Mouse (Mus musculus) MEL (cell line): ENCODE measurements around the gene Tmtc4. TPM values are rescaled to one million over a fixed set of nuclear protein-coding genes. Genes with fewer than 3 reads are reported as not detected.

Experiments used
- DNase-seq: peaks from one replicate; pipeline ENCODE4 v3.0.0; 2011; ENCODE audit warnings: low read depth, low spot score
- H3K27ac ChIP-seq: 2 replicates; pipeline ENCODE4 v1.5.1; 2012; ENCODE audit warnings: low read depth, mild to moderate bottlenecking, control low read depth, low read length, moderate library complexity; ENCODE audit not compliant: control insufficient read depth
- H3K27me3 ChIP-seq, 2 experiments: fragments of 150-350 bp in 1 of 2; sonication (generic) in 1 of 2; 2 replicates each; pipeline ENCODE4 v1.6.1; 2012; ENCODE audit warnings: low read length in 2 of 2, mild to moderate bottlenecking in 2 of 2, improper control_type of control experiment in 1 of 2, moderate library complexity in 1 of 2; ENCODE audit not compliant: insufficient read depth in 2 of 2, control insufficient read depth in 1 of 2
- H3K36me3 ChIP-seq, 2 experiments: 2 replicates each; pipeline ENCODE4 v1.6.1; 2012 to 2014; ENCODE audit warnings: low read length in 2 of 2, improper control_type of control experiment in 1 of 2, inconsistent platforms in 1 of 2, mild to moderate bottlenecking in 1 of 2; ENCODE audit not compliant: insufficient read depth in 2 of 2, control insufficient read depth in 1 of 2
- H3K4me1 ChIP-seq, 2 experiments: fragments of 150-350 bp in 1 of 2; sonication (generic) in 1 of 2; 2 replicates each; pipeline ENCODE4 v1.6.1; 2012; ENCODE audit warnings: low read length in 2 of 2, improper control_type of control experiment in 1 of 2, mild to moderate bottlenecking in 1 of 2; ENCODE audit not compliant: insufficient read depth in 2 of 2, control insufficient read depth in 1 of 2
- H3K4me3 ChIP-seq, 2 experiments: fragments of 150-350 bp in 1 of 2; sonication (generic) in 1 of 2; 2 replicates each; pipeline ENCODE4 v1.5.1; 2012; ENCODE audit warnings: low read depth in 2 of 2, low read length in 2 of 2, mild to moderate bottlenecking in 2 of 2, moderate library complexity in 2 of 2, control low read depth in 1 of 2, improper control_type of control experiment in 1 of 2; ENCODE audit not compliant: control insufficient read depth in 1 of 2, insufficient read depth in 1 of 2
- H3K79me2 ChIP-seq: 2 replicates; pipeline ENCODE4 v1.6.1; 2012; ENCODE audit warnings: mild to moderate bottlenecking, low read length, moderate library complexity; ENCODE audit not compliant: control insufficient read depth, poor library complexity, insufficient read depth
- H3K9ac ChIP-seq: 2 replicates; pipeline ENCODE4 v1.6.1; 2012; ENCODE audit warnings: low read depth, mild to moderate bottlenecking, control low read depth, low read length, moderate library complexity; ENCODE audit not compliant: control insufficient read depth, poor library complexity, severe bottlenecking
- H3K9me3 ChIP-seq: fragments of 150-350 bp; sonication (generic); replicated peaks from 2 replicates; pipeline ENCODE4 v1.6.1; 2012; ENCODE audit warnings: mild to moderate bottlenecking, low read length, improper control_type of control experiment, moderate library complexity; ENCODE audit not compliant: insufficient read depth
- BHLHE40 ChIP-seq: IDR thresholded peaks from 2 replicates; pipeline ENCODE4 v1.6.1; 2012; ENCODE audit warnings: low read depth, mild to moderate bottlenecking, inconsistent platforms, low read length, improper control_type of control experiment, borderline replicate concordance
- CHD1 ChIP-seq: IDR thresholded peaks from 2 replicates; pipeline ENCODE4 v1.6.1; 2012; ENCODE audit warnings: low read depth, mild to moderate bottlenecking, inconsistent platforms, low read length, improper control_type of control experiment
- CTCF ChIP-seq, 3 experiments: IDR thresholded peaks in 2 of 3; conservative IDR thresholded peaks in 1 of 3; 2 replicates each; pipeline ENCODE4 v1.5.1; 2011 to 2012; ENCODE audit warnings: low read length in 3 of 3, low read depth in 2 of 3, mild to moderate bottlenecking in 2 of 3, improper control_type of control experiment in 1 of 3, inconsistent platforms in 1 of 3, mixed read lengths in 1 of 3, moderate library complexity in 1 of 3; ENCODE audit not compliant: control insufficient read depth in 1 of 3, insufficient read depth in 1 of 3, poor library complexity in 1 of 3, severe bottlenecking in 1 of 3
- E2F4 ChIP-seq: IDR thresholded peaks from 2 replicates; pipeline ENCODE4 v1.6.1; 2011; ENCODE audit warnings: low read depth, low read length, improper control_type of control experiment, borderline replicate concordance
- ELF1 ChIP-seq: IDR thresholded peaks from 2 replicates; pipeline ENCODE4 v1.6.1; 2014; ENCODE audit warnings: low read depth, mild to moderate bottlenecking, inconsistent platforms, low read length, improper control_type of control experiment, moderate library complexity
- JUND ChIP-seq: IDR thresholded peaks from 2 replicates; pipeline ENCODE4 v1.6.1; 2011; ENCODE audit warnings: low read depth, mild to moderate bottlenecking, improper control_type of control experiment, low read length
- MAZ ChIP-seq: IDR thresholded peaks from 2 replicates; pipeline ENCODE4 v1.6.1; 2012; ENCODE audit warnings: low read depth, mild to moderate bottlenecking, inconsistent platforms, low read length, improper control_type of control experiment
- MXI1 ChIP-seq: IDR thresholded peaks from 2 replicates; pipeline ENCODE4 v1.6.1; 2011; ENCODE audit warnings: mild to moderate bottlenecking, low read depth, low read length, improper control_type of control experiment
- MYB ChIP-seq: IDR thresholded peaks from 2 replicates; pipeline ENCODE4 v1.6.1; 2011; ENCODE audit warnings: mild to moderate bottlenecking, low read depth, low read length, improper control_type of control experiment
- NRF1 ChIP-seq: IDR thresholded peaks from 2 replicates; pipeline ENCODE4 v1.6.1; 2014; ENCODE audit warnings: low read depth, mild to moderate bottlenecking, inconsistent platforms, low read length, improper control_type of control experiment, moderate library complexity; ENCODE audit not compliant: poor library complexity, insufficient read depth, severe bottlenecking
- POLR2A ChIP-seq, 2 experiments: IDR thresholded peaks; 2 replicates each; pipeline ENCODE4 v1.6.1; 2011 to 2012; ENCODE audit warnings: low read length in 2 of 2, mild to moderate bottlenecking in 2 of 2, control low read depth in 1 of 2, improper control_type of control experiment in 1 of 2, low read depth in 1 of 2, moderate library complexity in 1 of 2; ENCODE audit not compliant: control insufficient read depth in 1 of 2, insufficient read depth in 1 of 2, poor library complexity in 1 of 2
- POLR2AphosphoS2 ChIP-seq: IDR thresholded peaks from 2 replicates; pipeline ENCODE4 v1.6.1; 2011; ENCODE audit warnings: low read length, improper control_type of control experiment
- POLR2AphosphoS5 ChIP-seq: IDR thresholded peaks from 2 replicates; pipeline ENCODE4 v1.6.1; 2012; ENCODE audit warnings: low read depth, borderline replicate concordance, mild to moderate bottlenecking, inconsistent platforms, low read length, moderate library complexity, mixed read lengths
- RAD21 ChIP-seq: IDR thresholded peaks from 2 replicates; pipeline ENCODE4 v1.6.1; 2011; ENCODE audit warnings: mild to moderate bottlenecking, low read depth, low read length, improper control_type of control experiment
- RCOR1 ChIP-seq: IDR thresholded peaks from 2 replicates; pipeline ENCODE4 v1.6.1; 2012; ENCODE audit warnings: low read depth, mild to moderate bottlenecking, inconsistent platforms, low read length, improper control_type of control experiment
- ZKSCAN1 ChIP-seq: IDR thresholded peaks from 2 replicates; pipeline ENCODE4 v1.6.1; 2012; ENCODE audit warnings: low read depth, mild to moderate bottlenecking, inconsistent platforms, low read length, improper control_type of control experiment, moderate library complexity
- ZMIZ1 ChIP-seq: IDR thresholded peaks from 2 replicates; pipeline ENCODE4 v1.6.1; 2012; ENCODE audit warnings: low read depth, mild to moderate bottlenecking, inconsistent platforms, low read length, improper control_type of control experiment, moderate library complexity
- polyA plus RNA-seq, 2 experiments: library from polyadenylated mRNA; stranded (reverse) in 1 of 2; unstranded in 1 of 2; fragments of >175 nt in 1 of 2; fragments of >200 nt in 1 of 2; gene quantifications; 2 replicates each; pipeline versions ENCODE4 v1.2.1 to v1.2.4; 2012; ENCODE audit warnings: low replicate concordance in 2 of 2, low read depth in 1 of 2; ENCODE audit not compliant: insufficient read length in 2 of 2, insufficient read depth in 1 of 2, missing spikeins in 1 of 2
- total RNA-seq: library from RNA; depleted of rRNA; stranded (reverse); fragments of 300-350 nt; gene quantifications from 2 replicates; pipeline ENCODE4 v1.2.3, GENCODE M21; 2012

Gene Tmtc4
- total and polyA plus RNA-seq, 3 experiments = 10.4 to 11.5 TPM; not detected in 1

DNA sequence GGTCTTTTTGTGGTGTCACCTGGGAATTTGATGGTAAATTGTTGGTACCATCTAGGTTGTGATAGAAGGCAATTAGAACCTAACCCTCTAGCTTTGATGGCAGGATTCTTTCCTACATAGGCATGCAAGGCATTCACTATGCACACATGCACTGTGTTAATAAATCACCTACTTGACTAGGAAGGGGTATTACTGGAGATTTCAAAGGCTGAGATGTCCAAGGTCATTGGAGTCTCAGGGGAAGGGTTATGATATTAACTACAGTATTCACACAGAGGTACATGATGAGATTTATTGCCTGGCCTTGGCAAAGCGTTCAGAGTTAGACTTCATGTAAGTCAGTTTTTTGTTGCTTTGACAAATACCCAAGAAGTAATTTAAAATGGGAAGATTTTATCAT is 48.6 kb upstream of the Tmtc4 start:
- no peak overlapping the region for H3K4me3 ChIP-seq
- H3K4me1 ChIP-seq = no peaks in the 10 kb centered on the region
- TF ChIP-seq ELF1 (no peak), E2F4 (no peak), JUND (no peak), POLR2AphosphoS5 (no peak), CTCF (IDR thresholded peaks at IDR 0.05 in 2 of 3, conservative IDR thresholded peaks at IDR 0.05 in 1 of 3; ENCODE audit: control insufficient read depth in 1 of 3, insufficient read depth in 1 of 3, low read depth in 2 of 3, low read length in 3 of 3, poor library complexity in 1 of 3, severe bottlenecking in 1 of 3) (no peak), RCOR1 (no peak), MYB (no peak), NRF1 (no peak), POLR2AphosphoS2 (no peak)
- H3K9me3 ChIP-seq = no peaks in the 10 kb centered on the region
- DNase-seq = no peak
- H3K79me2 ChIP-seq = no peaks in the 10 kb centered on the region
- no peak overlapping the region for H3K9ac ChIP-seq
- H3K27me3 ChIP-seq = no peaks in the 10 kb centered on the region; a peak in 1 of 4 replicates
- H3K36me3 ChIP-seq = no peaks in the 10 kb centered on the region
- no peak overlapping the region for H3K27ac ChIP-seq

DNA sequence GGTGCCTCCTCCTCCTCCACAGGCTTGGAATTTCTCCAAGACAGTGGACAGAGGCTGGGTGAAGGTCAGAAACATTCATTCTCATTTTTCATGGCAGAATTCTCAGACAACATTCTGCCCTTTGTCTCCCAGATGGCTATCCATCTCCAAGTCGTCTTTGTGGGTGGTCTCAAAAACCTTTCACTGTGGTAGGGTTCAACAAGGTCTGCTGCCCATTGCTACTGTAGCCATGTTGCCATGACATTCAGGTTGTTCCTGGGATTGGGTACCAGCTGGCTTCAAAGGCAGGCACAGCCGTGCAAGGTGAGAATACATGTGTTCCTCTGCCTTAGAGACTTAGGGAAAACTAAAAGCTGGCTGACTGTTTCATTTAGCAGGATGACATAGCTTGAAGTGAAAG is 44.0 kb upstream of the Tmtc4 start:
- TF ChIP-seq ZKSCAN1 = no peak
- no peak for TF ChIP-seq POLR2A (IDR thresholded peaks at IDR 0.05; ENCODE audit: control insufficient read depth in 1 of 2, insufficient read depth in 1 of 2, low read depth in 1 of 2, low read length in 2 of 2, poor library complexity in 1 of 2)
- no peak for TF ChIP-seq MXI1
- no peak for TF ChIP-seq MAZ
- TF ChIP-seq ZMIZ1 = no peak
- TF ChIP-seq RAD21 = no peak
- no peak for TF ChIP-seq BHLHE40
- TF ChIP-seq CTCF (IDR thresholded peaks at IDR 0.05 in 2 of 3, conservative IDR thresholded peaks at IDR 0.05 in 1 of 3; ENCODE audit: control insufficient read depth in 1 of 3, insufficient read depth in 1 of 3, low read depth in 2 of 3, low read length in 3 of 3, poor library complexity in 1 of 3, severe bottlenecking in 1 of 3) = no peak
- TF ChIP-seq RCOR1 = no peak
- no peak for TF ChIP-seq CHD1
- H3K9me3 ChIP-seq = no peaks in the 10 kb centered on the region
- no peak overlapping the region for H3K9ac ChIP-seq
- no peaks in the 10 kb centered on the region for H3K36me3 ChIP-seq
- no peak overlapping the region for H3K27ac ChIP-seq
- H3K27me3 ChIP-seq = no peaks in the 10 kb centered on the region; a peak in 1 of 4 replicates
- DNase-seq = no peak
- H3K4me1 ChIP-seq = no peaks in the 10 kb centered on the region
- H3K4me3 ChIP-seq = no peak overlapping the region
- H3K79me2 ChIP-seq = no peaks in the 10 kb centered on the region
